ENCODE assay signal across 16 mouse cellular contexts in genomic region chr13:52528281-52528680, GRCm38 (mm10). TPM values are rescaled to one million over a fixed set of nuclear protein-coding genes. Genes with fewer than 3 reads are reported as not detected.
DNase-seq lines count a peak whose midpoint lies in the region; ATAC-seq and TF ChIP-seq lines count a peak whose summit lies in the region.
"Had no signal": no experiment of that assay in that cellular context is flagged by ENCODE, and none has a peak within 500 bp of the region (broad histone marks: within the 10 kb centered on the region; RNA-seq: fewer than 3 reads in every experiment).

No protein-coding gene starts in this region.

- H3K36me3 ChIP-seq in heart, embryonic 11.5 days (ENCODE audit: control insufficient read depth, insufficient read depth, low read length): no peaks in the 10 kb centered on the region
- no peaks in the 10 kb centered on the region for H3K36me3 ChIP-seq in neural tube, embryonic 13.5 days
- H3K36me3 ChIP-seq: embryonic facial prominence, embryonic 15.5 days had no signal

- peak overlapping the region; percentile 99 for H3K27ac ChIP-seq in cerebellum, adult 2 months (ENCODE audit: insufficient read depth, low read length)
- H3K27ac ChIP-seq in heart, embryonic 11.5 days (ENCODE audit: low read depth, low read length): no peak overlapping the region
- H3K27ac ChIP-seq in left cerebral cortex, adult 2 months: peak overlapping the region; percentile 96
- no peak overlapping the region for H3K27ac ChIP-seq in neural tube, embryonic 13.5 days (replicated peaks)
- H3K27ac ChIP-seq: embryonic facial prominence, embryonic 15.5 days had no signal

- no peak for TF ChIP-seq POLR2A in cerebellum, adult 2 months (IDR thresholded peaks at IDR 0.05; ENCODE audit: borderline replicate concordance, insufficient read depth, low read length)

- no peak overlapping the region for H3K9ac ChIP-seq in heart, embryonic 11.5 days (ENCODE audit: low read depth, low read length)
- no peak overlapping the region for H3K9ac ChIP-seq in neural tube, embryonic 13.5 days
- H3K9ac ChIP-seq: embryonic facial prominence, embryonic 15.5 days; lung, embryonic 14.5 days had no signal

- 10% methylated on average over 8 of the region's 8 CpGs for WGBS in cerebellum, adult 2 months
- WGBS in heart, embryonic 11.5 days (ENCODE audit: insufficient replicate concordance): 73% methylated on average over 8 of the region's 8 CpGs
- 75% methylated on average over 8 of the region's 8 CpGs for WGBS in neural tube, embryonic 13.5 days

- no peaks in the 10 kb centered on the region; the same call in 1 of the 2 replicates for H3K9me3 ChIP-seq in heart, embryonic 11.5 days (replicated peaks; ENCODE audit: control insufficient read depth, low read length)
- no peaks in the 10 kb centered on the region for H3K9me3 ChIP-seq in neural tube, embryonic 13.5 days
- H3K9me3 ChIP-seq: embryonic facial prominence, embryonic 15.5 days had no signal

- ATAC-seq in heart, embryonic 11.5 days (replicated peaks; ENCODE audit: insufficient number of reproducible peaks, low FRiP score, low TSS enrichment): no peak
- ATAC-seq in neural tube, embryonic 13.5 days (ENCODE audit: low read depth): no peak

- H3K27me3 ChIP-seq in cerebellum, adult 2 months (ENCODE audit: control insufficient read depth, insufficient read depth, low read length): no peaks in the 10 kb centered on the region
- peaks cover 9% of the 10 kb centered on the region for H3K27me3 ChIP-seq in heart, embryonic 11.5 days (ENCODE audit: control insufficient read depth, insufficient read depth, low read length)
- peaks cover 23% of the 10 kb centered on the region for H3K27me3 ChIP-seq in neural tube, embryonic 13.5 days

- no peak for TF ChIP-seq CTCF in cerebellum, adult 2 months (IDR thresholded peaks at IDR 0.05; ENCODE audit: borderline replicate concordance, insufficient read depth, low read depth, low read length)
- TF ChIP-seq CTCF in left cerebral cortex, adult 2 months (IDR thresholded peaks at IDR 0.05): no peak

- intact Hi-C loops in left cerebral cortex, adult 2 months (cut with DNase I): loop anchor here (5.0 kb wide), 1 partner anchor 181 kb away; no protein-coding TSS in a partner anchor

- H3K4me2 ChIP-seq in heart, embryonic 11.5 days: no peak overlapping the region
- H3K4me2 ChIP-seq in neural tube, embryonic 13.5 days: peak overlapping the region; percentile 75
- H3K4me2 ChIP-seq: embryonic facial prominence, embryonic 15.5 days; liver, embryonic 11.5 days had no signal

- peak; percentile 41 to 54 for DNase-seq in cerebellum, adult 2 months
- no peak for DNase-seq in cerebellum, adult 11-12 months
- peak; percentile 70 for DNase-seq in heart, adult 11 months
- no peak for DNase-seq in left cerebral cortex, adult 2 months (ENCODE audit: extremely low spot score in 1 of 2, low spot score in 2 of 2)
- no peak for DNase-seq in left cerebral cortex, adult 18-20 months (ENCODE audit: low spot score in 2 of 2)
- no peak for DNase-seq in urinary bladder, postnatal 36 days (ENCODE audit: low spot score in 2 of 2)
- DNase-seq: adrenal gland, postnatal 10 days; gastrocnemius, postnatal 14 days; kidney, adult 18-20 months; kidney, postnatal 14 days; lung, embryonic 14.5 days; thymus, postnatal 36 days had no signal

- peak overlapping the region; percentile 78 for H3K4me3 ChIP-seq in cerebellum, adult 2 months (replicated peaks; ENCODE audit: insufficient read depth, low read depth, low read length)
- H3K4me3 ChIP-seq in heart, embryonic 11.5 days (ENCODE audit: low read depth, low read length): no peak overlapping the region
- H3K4me3 ChIP-seq in left cerebral cortex, adult 2 months: peak overlapping the region; percentile 82
- peak overlapping the region; percentile 48 for H3K4me3 ChIP-seq in neural tube, embryonic 13.5 days
- H3K4me3 ChIP-seq: embryonic facial prominence, embryonic 15.5 days had no signal

- peaks cover 11% of the 10 kb centered on the region; the same call in 1 of the 2 replicates for H3K4me1 ChIP-seq in cerebellum, adult 2 months (ENCODE audit: control insufficient read depth, insufficient read depth, low read length)
- no peaks in the 10 kb centered on the region for H3K4me1 ChIP-seq in heart, embryonic 11.5 days (ENCODE audit: control insufficient read depth, insufficient read depth, low read length)
- H3K4me1 ChIP-seq in neural tube, embryonic 13.5 days (replicated peaks): peaks cover 18% of the 10 kb centered on the region

RNA-seq across cellular contexts. Expression of gene Diras2, which starts 2.8 kb away (rescaled TPM):
- 241 and 269 TPM in 2 replicates for polyA plus RNA-seq in cerebellum, adult 2 months (2012; rRNA removed)
- 0.77 and 0.99 TPM in 2 replicates for polyA plus RNA-seq in heart, embryonic 11.5 days (2014; fragmentation: Nextera tagmentation; extraction: Ambion mirVana)
- 100 to 1,000 TPM; 170 to 185 TPM for total RNA-seq in left cerebral cortex, adult 2 months (2021)
- total RNA-seq in left cerebral cortex, adult 18-20 months (2021): 100 to 1,000 TPM; 149 to 165 TPM
- polyA plus RNA-seq in neural tube, embryonic 13.5 days (2015; fragmentation: Nextera tagmentation; extraction: Ambion mirVana): 2.6 and 2.7 TPM in 2 replicates

RNA-seq across cellular contexts. Expression of gene Syk, which starts 54.7 kb away (rescaled TPM):
- 0.68 and 0.77 TPM in 2 replicates for polyA plus RNA-seq in cerebellum, adult 2 months (2012; rRNA removed)
- polyA plus RNA-seq in heart, embryonic 11.5 days (2014; fragmentation: Nextera tagmentation; extraction: Ambion mirVana): 6.4 and 8.3 TPM in 2 replicates
- total RNA-seq in left cerebral cortex, adult 2 months (2021): 1 to 10 TPM; 2.6 to 3.3 TPM
- 1 to 10 TPM; 2.3 to 3.4 TPM for total RNA-seq in left cerebral cortex, adult 18-20 months (2021)
- 1.5 and 1.7 TPM in 2 replicates for polyA plus RNA-seq in neural tube, embryonic 13.5 days (2015; fragmentation: Nextera tagmentation; extraction: Ambion mirVana)

Comparison
In these comparisons a context has a peak if more than half of its experiments do, and no peak if none do; other contexts are left out.
1. DNase-seq: peak in cerebellum, adult 2 months (2 of 2) and heart, adult 11 months (single experiment); none in cerebellum, adult 11-12 months (single experiment), left cerebral cortex, adult 2 months (0 of 2), left cerebral cortex, adult 18-20 months (0 of 2) and urinary bladder, postnatal 36 days (0 of 2).
2. H3K27ac ChIP-seq: peak in cerebellum, adult 2 months (single experiment) and left cerebral cortex, adult 2 months (single experiment); none in heart, embryonic 11.5 days (single experiment) and neural tube, embryonic 13.5 days (single experiment).
3. RNA of gene Diras2, which starts 2.8 kb away (polyA plus RNA-seq): 241 to 269 TPM in cerebellum, adult 2 months; 2.6 to 2.7 TPM in neural tube, embryonic 13.5 days and 0.77 to 0.99 TPM in heart, embryonic 11.5 days; every median in the first group is over 10 times any median in the second.